Mouse (Mus musculus) heart, embryonic 13.5 days (tissue): ENCODE results near the gene Mrpl43. TPM values are rescaled to one million over a fixed set of nuclear protein-coding genes. Genes with fewer than 3 reads are reported as not detected.

ENCODE experiments used
- ATAC-seq: fragments of 200-750 bp; cut with Nextera tagmentation; 2 replicates; pipeline ENCODE4 v1.8.0; 2017; ENCODE audit warnings: moderate TSS enrichment; ENCODE audit not compliant: insufficient number of reproducible peaks, low FRiP score, low TSS enrichment; ENCODE audit errors: extremely low read depth
- H3K27ac ChIP-seq: fragments of 300-500 bp; sonication (generic); replicated peaks from 2 replicates; pipeline ENCODE4 v1.5.1; 2015; ENCODE audit warnings: moderate library complexity, mild to moderate bottlenecking, inconsistent platforms
- H3K27me3 ChIP-seq: fragments of 300-500 bp; sonication (generic); replicated peaks from 2 replicates; pipeline ENCODE4 v1.6.1; 2015; ENCODE audit warnings: mild to moderate bottlenecking, inconsistent platforms
- H3K36me3 ChIP-seq: fragments of 300-500 bp; sonication (generic); 2 replicates; pipeline ENCODE4 v1.6.1; 2015; ENCODE audit warnings: mild to moderate bottlenecking, inconsistent platforms
- H3K4me1 ChIP-seq: fragments of 300-500 bp; sonication (generic); 2 replicates; pipeline ENCODE4 v1.6.1; 2015; ENCODE audit warnings: inconsistent platforms
- H3K4me2 ChIP-seq: fragments of 300-500 bp; sonication (generic); 2 replicates; pipeline ENCODE4 v1.6.1; 2015; ENCODE audit warnings: inconsistent platforms, mild to moderate bottlenecking, moderate library complexity
- H3K4me3 ChIP-seq: fragments of 300-500 bp; sonication (generic); 2 replicates; pipeline ENCODE4 v1.5.1; 2015; ENCODE audit warnings: moderate library complexity, mild to moderate bottlenecking, inconsistent platforms
- H3K9ac ChIP-seq: fragments of 300-500 bp; sonication (generic); 2 replicates; pipeline ENCODE4 v1.6.1; 2015; ENCODE audit warnings: inconsistent platforms, mild to moderate bottlenecking, moderate library complexity
- H3K9me3 ChIP-seq: fragments of 300-500 bp; sonication (generic); 2 replicates; pipeline ENCODE4 v1.6.1; 2016; ENCODE audit warnings: inconsistent platforms
- WGBS: fragments of 180-500 bp; shearing (Covaris S2); methylation state at CpG from one replicate; pipeline ENCODE4 v1.1.7; 2015; ENCODE audit warnings: mixed read lengths; 5-methylcytosine and 5-hydroxymethylcytosine counted together
- polyA plus RNA-seq: library from polyadenylated mRNA; unstranded; fragments of >200 nt; fragmentation: Nextera tagmentation; extraction: Ambion mirVana; gene quantifications from 2 replicates; pipeline ENCODE4 v1.2.1, GENCODE M21; 2015

Mrpl43 gene
- polyA plus RNA-seq, 1 experiment from 2014 or later, result 55.9 TPM

- H3K27ac ChIP-seq, result peak within 1 kb of the TSS; percentile 88
- peak within 1 kb of the TSS; percentile 95 for H3K4me2 ChIP-seq
- H3K9ac ChIP-seq, result peak within 1 kb of the TSS; percentile 93
- no peaks in the 10 kb centered on the region for H3K27me3 ChIP-seq
- H3K9me3 ChIP-seq, result no peaks in the 10 kb centered on the region
- peaks cover 65% of the 10 kb centered on the region for H3K36me3 ChIP-seq
- 9% methylated on average over 16 of the region's 16 CpGs for WGBS
- no peak for ATAC-seq
- peak within 1 kb of the TSS; percentile 99 for H3K4me3 ChIP-seq
- H3K4me1 ChIP-seq, result peaks cover 29% of the 10 kb centered on the region
These were observed 798 bp downstream of the Mrpl43 start, which contains the start of gene Twnk for GRCm38 (mm10) chr19:45005444-45005843. Gene Twnk, plus strand, starts transcription at chr19:45005663.

- H3K4me2 ChIP-seq, result no peak overlapping the region
- H3K9ac ChIP-seq, result no peak overlapping the region
- H3K27me3 ChIP-seq, result no peaks in the 10 kb centered on the region
- peaks cover 53% of the 10 kb centered on the region for H3K36me3 ChIP-seq
- WGBS, result 82% methylated on average over 7 of the region's 7 CpGs
- H3K4me3 ChIP-seq, result no peak overlapping the region
- H3K9me3 ChIP-seq, result no peaks in the 10 kb centered on the region
- ATAC-seq, result no peak
- peaks cover 29% of the 10 kb centered on the region for H3K4me1 ChIP-seq
- no peak overlapping the region for H3K27ac ChIP-seq
These were observed 2.3 kb downstream of the Mrpl43 start for GRCm38 (mm10) chr19:45003740-45004516.

- no peaks in the 10 kb centered on the region for H3K27me3 ChIP-seq
- peaks cover 18% of the 10 kb centered on the region for H3K4me1 ChIP-seq
- 54% methylated on average over 3 of the region's 3 CpGs for WGBS
- H3K9ac ChIP-seq, result no peak overlapping the region
- no peak for ATAC-seq
- H3K9me3 ChIP-seq, result no peaks in the 10 kb centered on the region
- no peak overlapping the region for H3K4me2 ChIP-seq
- H3K27ac ChIP-seq, result no peak overlapping the region
- no peak overlapping the region for H3K4me3 ChIP-seq
- H3K36me3 ChIP-seq, result peaks cover 42% of the 10 kb centered on the region
These were observed 3.9 kb downstream of the Mrpl43 start for GRCm38 (mm10) chr19:45002301-45002700.

GRCm38 (mm10) chr19:44999647-45000046 lies 6.6 kb downstream of the Mrpl43 start:
- Histone ChIP-seq H3K4me1 (peaks cover 1% of the 10 kb centered on the region; the same call in 1 of the 2 replicates), H3K4me3 (no peak overlapping the region), H3K9me3 (no peaks in the 10 kb centered on the region), H3K9ac (no peak overlapping the region), H3K4me2 (no peak overlapping the region), H3K27ac (no peak overlapping the region), H3K27me3 (no peaks in the 10 kb centered on the region), H3K36me3 (peaks cover 40% of the 10 kb centered on the region)
- whole genome bisulfite sequencing, result 80% methylated on average over 8 of the region's 8 CpGs
- ATAC-seq, result no peak

- no peak for ATAC-seq
- no peaks in the 10 kb centered on the region for H3K4me1 ChIP-seq
- H3K27me3 ChIP-seq, result no peaks in the 10 kb centered on the region
- H3K9me3 ChIP-seq, result no peaks in the 10 kb centered on the region
- no peak overlapping the region for H3K4me2 ChIP-seq
- no peak overlapping the region for H3K4me3 ChIP-seq
- peaks cover 21% of the 10 kb centered on the region for H3K36me3 ChIP-seq
- no peak overlapping the region for H3K9ac ChIP-seq
- H3K27ac ChIP-seq, result no peak overlapping the region
- WGBS, result 77% methylated on average over 11 of the region's 11 CpGs
These were observed 8.5 kb downstream of the Mrpl43 start for GRCm38 (mm10) chr19:44997786-44998185.

- no peak overlapping the region for H3K27ac ChIP-seq
- WGBS, result 44% methylated on average over 7 of the region's 7 CpGs
- peaks cover 14% of the 10 kb centered on the region for H3K4me1 ChIP-seq
- no peaks in the 10 kb centered on the region for H3K9me3 ChIP-seq
- H3K27me3 ChIP-seq, result peaks cover 9% of the 10 kb centered on the region
- ATAC-seq, result no peak
- no peak overlapping the region for H3K4me3 ChIP-seq
- H3K4me2 ChIP-seq, result no peak overlapping the region
- H3K36me3 ChIP-seq, result no peaks in the 10 kb centered on the region
- no peak overlapping the region for H3K9ac ChIP-seq
These were observed 13.5 kb downstream of the Mrpl43 start for GRCm38 (mm10) chr19:44992712-44993111.

- Histone ChIP-seq H3K36me3 (no peaks in the 10 kb centered on the region), H3K4me1 (peaks cover 14% of the 10 kb centered on the region), H3K4me2 (no peak overlapping the region), H3K27me3 (peaks cover 14% of the 10 kb centered on the region), H3K27ac (no peak overlapping the region), H3K4me3 (no peak overlapping the region), H3K9me3 (no peaks in the 10 kb centered on the region), H3K9ac (no peak overlapping the region)
- WGBS, result 33% methylated on average over 7 of the region's 7 CpGs
- no peak for ATAC-seq
These were observed 14.0 kb downstream of the Mrpl43 start for GRCm38 (mm10) chr19:44992246-44992645.

GRCm38 (mm10) chr19:44991031-44991430 lies 15.2 kb downstream of the Mrpl43 start:
- Histone ChIP-seq H3K36me3 (no peaks in the 10 kb centered on the region), H3K4me3 (no peak overlapping the region), H3K4me2 (no peak overlapping the region), H3K4me1 (peaks cover 14% of the 10 kb centered on the region), H3K27ac (no peak overlapping the region), H3K9ac (no peak overlapping the region), H3K9me3 (no peaks in the 10 kb centered on the region), H3K27me3 (peaks cover 14% of the 10 kb centered on the region)
- no peak for ATAC-seq
- 86% methylated on average over 8 of the region's 8 CpGs for WGBS

GRCm38 (mm10) chr19:44989567-44990495 lies 16.4 kb downstream of the Mrpl43 start:
- no peak for ATAC-seq
- H3K4me1 ChIP-seq, result peaks cover 16% of the 10 kb centered on the region

GRCm38 (mm10) chr19:44988831-44989566 lies 17.2 kb downstream of the Mrpl43 start, which contains the start of gene Sema4g:
Gene Sema4g, plus strand, starts transcription at chr19:44989101.
- Histone ChIP-seq H3K27me3 (peaks cover 14% of the 10 kb centered on the region), H3K27ac (no peak within 1 kb of the TSS), H3K9ac (peak within 1 kb of the TSS; percentile 87), H3K4me1 (peaks cover 16% of the 10 kb centered on the region), H3K9me3 (no peaks in the 10 kb centered on the region), H3K4me3 (peak within 1 kb of the TSS; percentile 72), H3K4me2 (peak within 1 kb of the TSS; percentile 100), H3K36me3 (peaks cover 4% of the 10 kb centered on the region; the same call in 1 of the 2 replicates)
- ATAC-seq, result 0 out of 2 replicates have a peak, but pooled peaks have one; percentile 40
- WGBS, result under 1% methylated on average over 44 of the region's 58 CpGs

More at GRCm38 (mm10) chr19:44989567-44990495, 16.4 kb downstream of the Mrpl43 start:
- Histone ChIP-seq H3K9me3 (no peaks in the 10 kb centered on the region), H3K9ac (peak overlapping the region; percentile 87), H3K4me3 (peak overlapping the region; percentile 72), H3K27me3 (peaks cover 14% of the 10 kb centered on the region), H3K36me3 (no peaks in the 10 kb centered on the region), H3K27ac (no peak overlapping the region), H3K4me2 (peak overlapping the region; percentile 100)
- WGBS, result 9% methylated on average over 22 of the region's 22 CpGs
